Mouse (Mus musculus) CH12.LX (cell line): ENCODE results near the gene Sfxn1. TPM values are rescaled to one million over a fixed set of nuclear protein-coding genes. Genes with fewer than 3 reads are reported as not detected.

ENCODE experiments used
- DNase-seq: peaks from one replicate; pipeline ENCODE4 v3.0.0-alpha.2; 2013; ENCODE audit errors: extremely low read depth
- H3K27ac ChIP-seq: 2 replicates; pipeline ENCODE4 v1.5.1; 2012; ENCODE audit warnings: low read depth, mild to moderate bottlenecking, control low read depth, moderate library complexity; ENCODE audit not compliant: insufficient read depth
- H3K27me3 ChIP-seq: replicated peaks from 2 replicates; pipeline ENCODE3; 2012; ENCODE audit warnings: inconsistent platforms
- H3K36me3 ChIP-seq, 2 experiments: replicated peaks in 1 of 2; 2 replicates each; pipeline versions ENCODE3 to v1.6.1; 2012; ENCODE audit warnings: inconsistent platforms in 1 of 2, low read length in 1 of 2, mild to moderate bottlenecking in 1 of 2, mixed read lengths in 1 of 2, moderate library complexity in 1 of 2; ENCODE audit not compliant: control insufficient read depth in 1 of 2, insufficient read depth in 1 of 2
- H3K4me1 ChIP-seq, 2 experiments: 2 replicates each; pipeline ENCODE4 v1.6.1; 2012; ENCODE audit warnings: inconsistent platforms in 1 of 2, moderate library complexity in 1 of 2; ENCODE audit not compliant: insufficient read depth in 2 of 2, control insufficient read depth in 1 of 2
- H3K4me2 ChIP-seq: 2 replicates; pipeline ENCODE4 v1.6.1; 2012; ENCODE audit warnings: low read depth, mild to moderate bottlenecking, control low read depth; ENCODE audit not compliant: poor library complexity, insufficient read depth, severe bottlenecking
- H3K4me3 ChIP-seq, 3 experiments: fragments of 150-350 bp in 1 of 3; sonication (generic) in 1 of 3; replicated peaks in 1 of 3; 2 replicates each; pipeline versions ENCODE3 to v1.5.1; 2011 to 2012; ENCODE audit warnings: low read depth in 2 of 3, low read length in 2 of 3, mild to moderate bottlenecking in 2 of 3, moderate library complexity in 2 of 3, control low read depth in 1 of 3, improper control_type of control experiment in 1 of 3, inconsistent platforms in 1 of 3, mixed read lengths in 1 of 3; ENCODE audit not compliant: poor library complexity in 1 of 3
- H3K79me2 ChIP-seq: replicated peaks from 2 replicates; pipeline ENCODE4 v1.6.1; 2012; ENCODE audit warnings: mild to moderate bottlenecking, moderate library complexity; ENCODE audit not compliant: control insufficient read depth, poor library complexity, insufficient read depth, severe bottlenecking; ENCODE audit errors: extremely low read depth
- H3K9ac ChIP-seq: 2 replicates; pipeline ENCODE4 v1.6.1; 2012; ENCODE audit warnings: low read depth, mild to moderate bottlenecking, control low read depth, moderate library complexity; ENCODE audit not compliant: insufficient read depth
- H3K9me3 ChIP-seq: replicated peaks from 2 replicates; pipeline ENCODE3; 2012; ENCODE audit warnings: low read length, inconsistent platforms, mixed read lengths
- CTCF ChIP-seq, 2 experiments: IDR thresholded peaks in 1 of 2; conservative IDR thresholded peaks in 1 of 2; 2 replicates each; pipeline ENCODE4 v1.5.1; 2011 to 2012; ENCODE audit warnings: low read depth in 2 of 2, low read length in 2 of 2, improper control_type of control experiment in 1 of 2, inconsistent platforms in 1 of 2, mild to moderate bottlenecking in 1 of 2, moderate library complexity in 1 of 2
- EP300 ChIP-seq: IDR thresholded peaks from 2 replicates; pipeline ENCODE4 v1.6.1; 2011; ENCODE audit warnings: low read length, improper control_type of control experiment
- ETS1 ChIP-seq: conservative IDR thresholded peaks from 2 replicates; pipeline ENCODE4 v1.6.1; 2012; ENCODE audit warnings: low read depth, mild to moderate bottlenecking, inconsistent platforms, low read length, improper control_type of control experiment, moderate library complexity
- HCFC1 ChIP-seq: IDR thresholded peaks from 2 replicates; pipeline ENCODE4 v1.6.1; 2012; ENCODE audit warnings: low read depth, mild to moderate bottlenecking, inconsistent platforms, low read length, improper control_type of control experiment
- IRF4 ChIP-seq: IDR thresholded peaks from 2 replicates; pipeline ENCODE4 v1.6.1; 2014; ENCODE audit warnings: low read depth, mild to moderate bottlenecking, inconsistent platforms, low read length, improper control_type of control experiment
- JUN ChIP-seq: IDR thresholded peaks from 2 replicates; pipeline ENCODE4 v1.6.1; 2011; ENCODE audit warnings: low read depth, mild to moderate bottlenecking, low read length, improper control_type of control experiment, moderate library complexity; ENCODE audit not compliant: insufficient read depth
- MAX ChIP-seq: IDR thresholded peaks from 2 replicates; pipeline ENCODE4 v1.6.1; 2011; ENCODE audit warnings: low read length, improper control_type of control experiment
- MAZ ChIP-seq: IDR thresholded peaks from 2 replicates; pipeline ENCODE4 v1.6.1; 2012; ENCODE audit warnings: low read depth, mild to moderate bottlenecking, inconsistent platforms, low read length, improper control_type of control experiment, moderate library complexity
- MXI1 ChIP-seq: IDR thresholded peaks from 2 replicates; pipeline ENCODE4 v1.6.1; 2011; ENCODE audit warnings: mild to moderate bottlenecking, low read depth, low read length, improper control_type of control experiment
- PAX5 ChIP-seq: IDR thresholded peaks from 2 replicates; pipeline ENCODE4 v1.6.1; 2012; ENCODE audit warnings: low read length, inconsistent platforms, mixed read lengths
- POLR2A ChIP-seq: IDR thresholded peaks from 2 replicates; pipeline ENCODE4 v1.6.1; 2011; ENCODE audit warnings: low read depth, mild to moderate bottlenecking, improper control_type of control experiment, low read length
- RAD21 ChIP-seq: IDR thresholded peaks from 2 replicates; pipeline ENCODE4 v1.6.1; 2011; ENCODE audit warnings: low read depth, mild to moderate bottlenecking, low read length, improper control_type of control experiment, moderate library complexity
- SMC3 ChIP-seq: IDR thresholded peaks from 2 replicates; pipeline ENCODE4 v1.6.1; 2011; ENCODE audit warnings: low read depth, low read length, improper control_type of control experiment
- TCF12 ChIP-seq: IDR thresholded peaks from 2 replicates; pipeline ENCODE4 v1.6.1; 2014; ENCODE audit warnings: low read depth, mild to moderate bottlenecking, inconsistent platforms, low read length, improper control_type of control experiment
- ZC3H11A ChIP-seq: IDR thresholded peaks from 2 replicates; pipeline ENCODE4 v1.6.1; 2012; ENCODE audit warnings: low read depth, mild to moderate bottlenecking, inconsistent platforms, low read length, improper control_type of control experiment
- dilution Hi-C: fragments of 300-500 bp; cut with MboI; formaldehyde crosslinking; loops from 2 replicates; pipeline ENCODE4 v1.14.3; 2020; ENCODE audit warnings: low sequenced_read_pairs; ENCODE audit not compliant: extremely low pct_unique_long_range_greater_than_20kb, extremely low pct_ligation_motif_present
- in situ Hi-C: fragments of 300-500 bp; cut with MboI; formaldehyde crosslinking; loops from 3 replicates; pipeline ENCODE4 v1.14.3; 2019; ENCODE audit warnings: low sequenced_read_pairs, low pct_ligation_motif_present, low pct_unique_long_range_greater_than_20kb, mixed read lengths
- polyA plus RNA-seq: library from polyadenylated mRNA; unstranded; fragments of >175 nt; gene quantifications from 2 replicates; pipeline ENCODE4 v1.2.1, GENCODE M21; 2012; ENCODE audit warnings: low read depth; ENCODE audit not compliant: insufficient read length
- total RNA-seq, 2 experiments: library from RNA; depleted of rRNA; stranded (reverse); fragments of 300-350 nt in 1 of 2; fragments of >200 nt in 1 of 2; gene quantifications; 2 replicates each; pipeline ENCODE4 v1.2.3; 2012 to 2014

The Sfxn1 gene
- total and polyA plus RNA-seq, 3 experiments = 71.7 to 147 (median 98.0) TPM

GRCm38 (mm10) chr13:54144624-54145023, 73.0 kb downstream of the Sfxn1 start:
- no peak overlapping the region for H3K27ac ChIP-seq
- no peak overlapping the region for H3K4me3 ChIP-seq
- H3K79me2 ChIP-seq = no peaks in the 10 kb centered on the region
- peaks cover 2 to 3% of the 10 kb centered on the region in 2 experiments; a peak in 2 of 4 replicates for H3K4me1 ChIP-seq
- TF ChIP-seq EP300 = no peak
- TF ChIP-seq PAX5 = no peak
- TF ChIP-seq ETS1 = no peak
- no peak for TF ChIP-seq TCF12
- TF ChIP-seq MAX = no peak
- no peak for TF ChIP-seq HCFC1
- no peak for TF ChIP-seq ZC3H11A
- TF ChIP-seq MAZ = no peak
- no peak for TF ChIP-seq JUN
- H3K9ac ChIP-seq = no peak overlapping the region
- H3K36me3 ChIP-seq = no peaks in the 10 kb centered on the region
- DNase-seq = no peak
- dilution Hi-C loops = no loop called here
- in situ Hi-C loops = no loop called here
- H3K9me3 ChIP-seq = peaks cover 10% of the 10 kb centered on the region
- H3K27me3 ChIP-seq = peaks cover 48% of the 10 kb centered on the region
- H3K4me2 ChIP-seq = no peak overlapping the region

GRCm38 (mm10) chr13:54147328-54147727, 75.7 kb downstream of the Sfxn1 start:
- Histone ChIP-seq H3K9ac (no peak overlapping the region), H3K36me3 (no peaks in the 10 kb centered on the region), H3K79me2 (no peaks in the 10 kb centered on the region), H3K4me1 (peaks cover 4 to 14% of the 10 kb centered on the region in 2 experiments; a peak in 2 of 4 replicates), H3K9me3 (peaks cover 10% of the 10 kb centered on the region), H3K4me2 (no peak overlapping the region), H3K27me3 (peaks cover 34% of the 10 kb centered on the region), H3K27ac (no peak overlapping the region), H3K4me3 (no peak overlapping the region)
- TF ChIP-seq RAD21 = peak; percentile 10
- TF ChIP-seq CTCF (conservative IDR thresholded peaks at IDR 0.05 in 1 of 2, IDR thresholded peaks at IDR 0.05 in 1 of 2; ENCODE audit: low read depth in 2 of 2, low read length in 2 of 2) = peak in 1 of 2 experiments; percentile 60; a peak in 3 of 4 replicates
- TF ChIP-seq HCFC1 = no peak
- peak; percentile 49; the same call in 1 of the 2 replicates for TF ChIP-seq SMC3
- dilution Hi-C loops (no loop called here), in situ Hi-C loops (no loop called here)
- no peak for DNase-seq

GRCm38 (mm10) chr13:54152421-54152820, 80.8 kb downstream of the Sfxn1 start:
- peak in 1 of 2 experiments; percentile 47; a peak in 1 of 4 replicates for TF ChIP-seq CTCF (conservative IDR thresholded peaks at IDR 0.05 in 1 of 2, IDR thresholded peaks at IDR 0.05 in 1 of 2; ENCODE audit: low read depth in 2 of 2, low read length in 2 of 2)
- no peak for TF ChIP-seq HCFC1
- no peak for TF ChIP-seq MXI1
- TF ChIP-seq POLR2A = no peak
- TF ChIP-seq IRF4 = no peak
- peaks cover 4% of the 10 kb centered on the region for H3K27me3 ChIP-seq
- dilution Hi-C loops = no loop called here
- in situ Hi-C loops = no loop called here
- no peak overlapping the region for H3K27ac ChIP-seq
- H3K79me2 ChIP-seq = no peaks in the 10 kb centered on the region
- no peaks in the 10 kb centered on the region for H3K36me3 ChIP-seq
- H3K4me1 ChIP-seq = peaks cover 7 to 22% of the 10 kb centered on the region in 2 experiments; a peak in 2 of 4 replicates
- H3K9ac ChIP-seq = no peak overlapping the region
- peak; percentile 16 for DNase-seq
- no peak overlapping the region for H3K4me3 ChIP-seq
- H3K9me3 ChIP-seq = no peaks in the 10 kb centered on the region
- H3K4me2 ChIP-seq = no peak overlapping the region
